13 mouse cellular contexts compared by ENCODE assay signal in the genomic region with DNA sequence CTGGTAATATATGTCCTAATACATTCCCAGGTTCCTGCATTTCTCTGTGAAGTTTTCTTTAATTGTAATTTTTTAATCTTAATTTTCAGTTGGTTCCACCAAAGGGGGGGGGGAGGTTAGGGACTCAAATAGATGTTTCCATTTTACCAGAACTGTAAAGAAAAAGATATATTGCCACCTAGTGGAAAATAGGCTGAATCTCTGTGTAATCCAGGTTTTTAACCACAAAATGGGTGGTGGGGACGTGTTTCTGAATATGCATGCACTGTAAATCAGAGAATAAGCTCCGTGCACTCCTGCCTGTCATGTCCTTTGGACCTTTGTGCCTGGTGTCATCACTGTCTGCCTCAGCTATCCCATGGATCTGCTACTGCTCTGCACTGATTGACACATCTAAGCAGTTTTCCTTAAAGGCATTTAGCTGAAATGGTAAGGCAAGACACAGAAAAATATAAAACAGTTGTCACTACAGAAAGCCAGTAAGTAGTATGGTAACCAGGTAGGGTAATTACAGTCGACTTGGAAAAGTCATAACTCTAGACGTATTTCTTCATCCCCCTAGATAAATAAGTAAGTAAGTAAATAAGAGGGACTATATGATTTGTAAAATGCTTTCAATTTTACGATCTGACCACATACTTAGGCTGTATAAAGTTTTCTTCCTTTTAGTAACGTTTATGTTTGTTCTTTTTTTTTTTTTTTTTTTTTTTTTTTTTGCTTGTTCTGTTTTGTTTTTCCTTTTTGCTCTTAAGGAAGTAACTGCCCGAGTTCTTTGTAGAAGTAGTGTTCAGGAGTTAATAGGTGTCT. TPM values are rescaled to one million over a fixed set of nuclear protein-coding genes. Genes with fewer than 3 reads are reported as not detected.
DNase-seq lines count a peak whose midpoint lies in the region; ATAC-seq and TF ChIP-seq lines count a peak whose summit lies in the region.
"Had no signal": no experiment of that assay in that cellular context is flagged by ENCODE, and none has a peak within 500 bp of the region (broad histone marks: within the 10 kb centered on the region; RNA-seq: fewer than 3 reads in every experiment).

No protein-coding gene starts in this region.

- TF ChIP-seq EP300 in MEL (IDR thresholded peaks at IDR 0.05; ENCODE audit: low read depth in 1 of 2, low read length in 2 of 2) = no peak

- peak; percentile 55 for DNase-seq in embryo, embryonic 10.5 days (ENCODE audit: low spot score)
- DNase-seq in embryo, embryonic 9.5 days (ENCODE audit: extremely low spot score) = no peak
- DNase-seq in kidney, postnatal 0 days (ENCODE audit: low spot score) = no peak
- DNase-seq in kidney, adult 9 months = no peak
- DNase-seq in MEL (ENCODE audit: low read depth, low spot score) = peak; percentile 56
- DNase-seq in hindbrain, postnatal 0 days (ENCODE audit: low spot score) = peak; percentile 70
- DNase-seq in right cerebral cortex, postnatal 4 days = no peak
- no peak for DNase-seq in right cerebral cortex, postnatal 25 days
- DNase-seq: heart, postnatal 10 days; kidney, postnatal 10 days; thymus, postnatal 4 days had no signal

- H3K27ac ChIP-seq in kidney, postnatal 0 days = no peak overlapping the region
- no peak overlapping the region for H3K27ac ChIP-seq in MEL (ENCODE audit: control insufficient read depth, low read depth, low read length)
- H3K27ac ChIP-seq in hindbrain, postnatal 0 days = no peak overlapping the region
- H3K27ac ChIP-seq: liver, embryonic 14.5 days had no signal

- ATAC-seq in kidney, postnatal 0 days (replicated peaks; ENCODE audit: low FRiP score, low read depth) = no peak
- ATAC-seq in hindbrain, postnatal 0 days = no peak

- no peak for TF ChIP-seq POLR2A in MEL (IDR thresholded peaks at IDR 0.05; ENCODE audit: control insufficient read depth in 1 of 2, insufficient read depth in 1 of 2, low read depth in 1 of 2, low read length in 2 of 2, poor library complexity in 1 of 2)

- no peaks in the 10 kb centered on the region for H3K9me3 ChIP-seq in kidney, postnatal 0 days (replicated peaks; ENCODE audit: low read length)
- no peaks in the 10 kb centered on the region for H3K9me3 ChIP-seq in MEL (replicated peaks; ENCODE audit: insufficient read depth, low read length)
- no peaks in the 10 kb centered on the region for H3K9me3 ChIP-seq in hindbrain, postnatal 0 days (ENCODE audit: low read length)

- H3K9ac ChIP-seq in kidney, postnatal 0 days (ENCODE audit: low read depth, low read length) = no peak overlapping the region
- no peak overlapping the region for H3K9ac ChIP-seq in MEL (ENCODE audit: control insufficient read depth, low read depth, low read length, poor library complexity, severe bottlenecking)
- H3K9ac ChIP-seq in hindbrain, postnatal 0 days (replicated peaks; ENCODE audit: low read length) = no peak overlapping the region
- H3K9ac ChIP-seq: liver, embryonic 14.5 days had no signal

- no peak overlapping the region for H3K4me3 ChIP-seq in kidney, postnatal 0 days (replicated peaks; ENCODE audit: low read depth, low read length)
- H3K4me3 ChIP-seq in MEL (ENCODE audit: control insufficient read depth in 1 of 2, insufficient read depth in 1 of 2, low read depth in 2 of 2, low read length in 2 of 2) = peak overlapping the region; percentile 16 to 47; a peak in 3 of 4 replicates
- no peak overlapping the region for H3K4me3 ChIP-seq in hindbrain, postnatal 0 days (ENCODE audit: low read length)

- H3K36me3 ChIP-seq in kidney, postnatal 0 days (ENCODE audit: insufficient read depth, low read length) = no peaks in the 10 kb centered on the region
- H3K36me3 ChIP-seq in MEL (ENCODE audit: control insufficient read depth in 1 of 2, insufficient read depth in 2 of 2, low read length in 2 of 2) = no peaks in the 10 kb centered on the region
- H3K36me3 ChIP-seq in hindbrain, postnatal 0 days (ENCODE audit: insufficient read depth, low read length) = no peaks in the 10 kb centered on the region

- peak; percentile 60 for TF ChIP-seq CTCF in kidney, postnatal 0 days (IDR thresholded peaks at IDR 0.05; ENCODE audit: low read depth)
- peak in 2 of 3 experiments; percentile 29 to 64; a peak in 3 of 6 replicates for TF ChIP-seq CTCF in MEL (IDR thresholded peaks at IDR 0.05 in 2 of 3, conservative IDR thresholded peaks at IDR 0.05 in 1 of 3; ENCODE audit: control insufficient read depth in 1 of 3, insufficient read depth in 1 of 3, low read depth in 2 of 3, low read length in 3 of 3, poor library complexity in 1 of 3, severe bottlenecking in 1 of 3)
- peak; percentile 62 for TF ChIP-seq CTCF in hindbrain, postnatal 0 days (IDR thresholded peaks at IDR 0.05; ENCODE audit: low read depth)

- TF ChIP-seq RAD21 in MEL (IDR thresholded peaks at IDR 0.05; ENCODE audit: low read depth, low read length) = peak; percentile 74

- H3K79me2 ChIP-seq in MEL (ENCODE audit: control insufficient read depth, insufficient read depth, low read length, poor library complexity) = no peaks in the 10 kb centered on the region

- H3K4me2 ChIP-seq in kidney, postnatal 0 days (ENCODE audit: low read length) = no peak overlapping the region
- no peak overlapping the region for H3K4me2 ChIP-seq in hindbrain, postnatal 0 days (ENCODE audit: low read depth, low read length)

- H3K4me1 ChIP-seq in kidney, postnatal 0 days (replicated peaks; ENCODE audit: insufficient read depth, low read length) = no peaks in the 10 kb centered on the region
- H3K4me1 ChIP-seq in MEL (ENCODE audit: control insufficient read depth in 1 of 2, insufficient read depth in 2 of 2, low read length in 2 of 2) = no peaks in the 10 kb centered on the region
- H3K4me1 ChIP-seq in hindbrain, postnatal 0 days (ENCODE audit: insufficient read depth, low read length) = no peaks in the 10 kb centered on the region

- 45% methylated on average over 7 of the region's 7 CpGs for WGBS in kidney, postnatal 0 days
- WGBS in hindbrain, postnatal 0 days = 62% methylated on average over 7 of the region's 7 CpGs

- H3K27me3 ChIP-seq in kidney, postnatal 0 days (ENCODE audit: insufficient read depth, low read length) = 0 out of 2 replicates have a peak, but pooled peaks cover 3% of the 10 kb centered on the region
- H3K27me3 ChIP-seq in MEL (ENCODE audit: control insufficient read depth in 1 of 2, insufficient read depth in 2 of 2, low read length in 2 of 2) = no peaks in the 10 kb centered on the region
- no peaks in the 10 kb centered on the region for H3K27me3 ChIP-seq in hindbrain, postnatal 0 days (ENCODE audit: insufficient read depth, low read length)

TF ChIP-seq in MEL, 35 proteins besides CTCF, POLR2A, EP300 and RAD21:
- TF ChIP-seq KAT2A (conservative IDR thresholded peaks at IDR 0.05; ENCODE audit: low read depth, low read length) (no peak), ELF1 (IDR thresholded peaks at IDR 0.05; ENCODE audit: low read depth, low read length) (no peak), ZNF384 (IDR thresholded peaks at IDR 0.05; ENCODE audit: low read depth, low read length) (peak; percentile 69), SMC3 (IDR thresholded peaks at IDR 0.05; ENCODE audit: low read depth, low read length) (peak; percentile 70), ZC3H11A (IDR thresholded peaks at IDR 0.05; ENCODE audit: low read depth, low read length) (peak; percentile 54), HCFC1 (IDR thresholded peaks at IDR 0.05; ENCODE audit: low read depth, low read length) (no peak), MXI1 (IDR thresholded peaks at IDR 0.05; ENCODE audit: low read depth, low read length) (no peak), RCOR1 (IDR thresholded peaks at IDR 0.05; ENCODE audit: low read depth, low read length) (no peak)
TF ChIP-seq in MEL: peak in this region for 3.

RNA-seq across cellular contexts. Expression of a gene that starts 31.6 kb away (rescaled TPM):
- 0.04 TPM in 1 of 2 replicates, not detected in the other for polyA plus RNA-seq in kidney, postnatal 0 days (2015; fragmentation: Nextera tagmentation; extraction: Ambion mirVana)
- total RNA-seq in MEL (2012; rRNA removed) = not detected in 2 replicates
- polyA plus RNA-seq in MEL (2012; ENCODE audit: insufficient read depth in 1 of 2, insufficient read length in 2 of 2, low read depth in 1 of 2, low replicate concordance in 2 of 2, missing spikeins in 1 of 2) = not detected
- total RNA-seq in hindbrain, postnatal 0 days (2014; rRNA removed) = 38.0 and 38.6 TPM in 2 replicates
- polyA plus RNA-seq in hindbrain, postnatal 0 days (2015; fragmentation: Nextera tagmentation; extraction: Ambion mirVana) = 2.7 and 3.1 TPM in 2 replicates
- total RNA-seq: monocyte, adult 5-6 weeks had no signal
- polyA plus RNA-seq: liver, embryonic 14.5 days had no signal

RNA-seq across cellular contexts. Expression of a gene that starts 55.4 kb away (rescaled TPM):
- not detected in 2 replicates for polyA plus RNA-seq in kidney, postnatal 0 days (2015; fragmentation: Nextera tagmentation; extraction: Ambion mirVana)
- not detected in 2 replicates for total RNA-seq in MEL (2012; rRNA removed)
- polyA plus RNA-seq in MEL (2012; ENCODE audit: insufficient read depth in 1 of 2, insufficient read length in 2 of 2, low read depth in 1 of 2, low replicate concordance in 2 of 2, missing spikeins in 1 of 2) = not detected
- total RNA-seq in hindbrain, postnatal 0 days (2014; rRNA removed) = 3.5 and 5.1 TPM in 2 replicates
- 6.4 and 6.8 TPM in 2 replicates for polyA plus RNA-seq in hindbrain, postnatal 0 days (2015; fragmentation: Nextera tagmentation; extraction: Ambion mirVana)
- total RNA-seq: heart, postnatal 10 days; monocyte, adult 5-6 weeks had no signal

Comparison
In these comparisons a context has a peak if more than half of its experiments do, and no peak if none do; other contexts are left out.
1. DNase-seq: peak in embryo, embryonic 10.5 days (single experiment), MEL (single experiment) and hindbrain, postnatal 0 days (single experiment); none in embryo, embryonic 9.5 days (single experiment), kidney, postnatal 0 days (single experiment), kidney, adult 9 months (single experiment), right cerebral cortex, postnatal 4 days (single experiment) and right cerebral cortex, postnatal 25 days (single experiment).
2. H3K4me3 ChIP-seq: peak in MEL (2 of 2); none in kidney, postnatal 0 days (single experiment) and hindbrain, postnatal 0 days (single experiment).
3. Peak in every context shown above with its lines, with median percentiles within 50 percentile points of each other: CTCF ChIP-seq.